Mouse (Mus musculus): ENCODE measurements around the gene Rcan2.
A peak's percentile ranks its signal among the peaks of the same experiment; 100 is the strongest.

The Rcan2 gene

DNA sequence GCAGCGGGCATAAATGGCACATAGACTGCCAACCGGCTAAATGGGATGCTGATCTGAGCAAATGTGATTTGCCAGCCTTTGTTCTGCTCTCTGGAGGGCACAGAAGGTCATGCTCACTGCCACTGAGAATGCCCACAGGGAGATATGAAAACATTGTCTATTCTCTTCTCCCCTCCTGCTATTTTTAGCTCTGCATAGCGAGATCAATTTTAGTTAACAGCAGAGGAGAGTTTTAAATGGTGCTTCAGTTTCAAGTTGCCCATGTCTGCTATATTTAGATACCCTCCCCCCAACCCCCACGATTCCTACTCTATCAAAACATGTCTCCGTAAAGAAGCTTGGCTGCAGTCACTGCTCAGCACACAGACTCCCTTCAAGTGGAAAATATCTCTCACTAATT lies 225.2 kb downstream of the Rcan2 start:
- no peak for DNase-seq

DNA sequence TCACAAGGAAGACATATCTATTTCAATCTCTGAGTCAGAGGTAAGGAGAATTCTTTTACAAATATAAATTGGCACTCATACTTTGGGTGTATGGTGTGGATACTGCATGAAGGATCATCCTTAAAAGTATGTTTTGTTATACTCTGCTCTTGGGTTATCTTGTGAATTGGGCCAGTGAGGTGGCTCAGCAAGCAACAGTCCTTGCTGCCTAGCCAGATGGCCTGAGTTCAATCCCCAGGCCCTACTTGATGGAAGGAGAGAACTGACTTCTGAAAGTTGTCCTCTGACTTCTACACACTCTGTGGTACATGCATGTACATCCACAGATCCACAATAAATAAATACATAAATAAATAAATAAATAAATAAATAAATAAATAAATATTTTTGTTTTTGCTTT lies 225.6 kb downstream of the Rcan2 start:
- no peak for DNase-seq

DNA sequence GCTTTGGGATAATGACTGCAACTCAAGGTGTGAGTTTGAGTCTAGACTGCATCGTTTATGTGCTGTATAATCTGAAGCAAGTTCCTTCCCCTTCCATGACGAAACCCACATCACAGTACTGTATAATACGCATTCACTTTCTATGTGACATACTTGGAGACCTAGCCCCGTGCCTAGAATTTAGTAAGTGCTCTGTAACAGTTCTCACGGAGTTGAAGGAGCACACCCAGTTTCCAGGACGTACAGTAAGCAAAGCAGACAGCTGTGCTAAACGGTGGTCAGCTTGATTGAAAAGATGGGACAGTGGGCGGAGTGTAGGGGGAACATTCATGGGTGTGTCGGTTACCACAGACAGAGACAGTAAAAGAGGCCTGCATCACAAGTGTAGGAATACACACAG lies 226.2 kb downstream of the Rcan2 start:
- DNase-seq = no peak

DNA sequence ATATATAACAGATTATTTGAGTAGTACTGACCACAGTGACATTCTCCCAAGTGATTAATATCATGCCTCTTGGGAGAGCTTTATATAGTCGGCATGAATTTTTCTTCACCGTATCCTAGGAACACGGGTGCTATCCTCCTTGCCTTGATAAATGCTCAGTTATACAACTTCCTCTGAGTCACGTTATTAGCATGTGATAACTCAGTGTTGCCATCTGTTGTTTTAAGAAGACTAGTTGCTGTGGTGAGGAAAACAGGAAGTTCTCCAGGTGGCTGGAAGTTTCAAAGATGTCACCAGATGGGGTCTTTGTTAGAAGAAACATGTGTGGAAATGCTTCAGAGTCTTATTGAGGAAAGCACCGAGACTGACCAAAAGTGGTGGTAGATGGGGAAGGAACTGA lies 228.5 kb downstream of the Rcan2 start:
- no peak for DNase-seq

DNA sequence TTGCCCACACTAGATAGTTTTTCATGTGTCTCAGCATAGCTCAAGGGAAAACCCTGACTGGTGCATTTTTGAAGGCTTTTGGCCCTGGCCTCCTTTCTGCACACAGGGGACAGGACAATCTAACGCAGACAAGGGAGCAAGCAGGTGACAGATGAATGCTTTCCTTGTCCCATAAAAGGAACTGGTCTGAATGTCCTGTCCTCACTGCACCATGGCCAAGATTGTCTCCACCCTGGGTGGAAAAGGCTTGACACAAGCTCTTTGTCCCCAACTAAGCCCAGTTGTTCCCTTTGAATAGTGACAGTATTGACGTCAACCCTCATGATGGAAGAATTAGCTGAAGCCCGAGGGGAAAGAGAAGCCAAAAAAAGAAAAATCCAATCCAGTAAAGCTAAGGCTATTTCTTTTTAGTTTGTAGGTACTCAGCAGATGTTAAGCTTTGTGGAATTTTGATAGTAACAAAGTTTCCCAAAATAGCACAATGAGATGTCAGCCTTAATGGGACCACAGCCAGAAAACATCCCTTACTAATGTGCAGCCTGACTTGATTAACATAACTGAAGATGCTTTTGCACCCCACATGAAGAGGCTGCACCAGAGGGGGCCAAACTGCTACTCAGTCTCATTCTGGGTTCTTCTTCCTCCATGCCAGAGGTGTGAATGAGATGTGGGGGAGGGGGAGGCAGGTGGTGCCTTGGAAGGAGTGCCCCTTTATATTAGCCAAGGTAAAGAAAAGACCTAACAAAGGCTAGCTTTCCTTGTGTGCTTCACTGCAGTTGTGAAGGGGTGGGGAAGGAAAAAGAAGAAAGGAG lies 229.8 kb downstream of the Rcan2 start:
- no peak for DNase-seq

DNA sequence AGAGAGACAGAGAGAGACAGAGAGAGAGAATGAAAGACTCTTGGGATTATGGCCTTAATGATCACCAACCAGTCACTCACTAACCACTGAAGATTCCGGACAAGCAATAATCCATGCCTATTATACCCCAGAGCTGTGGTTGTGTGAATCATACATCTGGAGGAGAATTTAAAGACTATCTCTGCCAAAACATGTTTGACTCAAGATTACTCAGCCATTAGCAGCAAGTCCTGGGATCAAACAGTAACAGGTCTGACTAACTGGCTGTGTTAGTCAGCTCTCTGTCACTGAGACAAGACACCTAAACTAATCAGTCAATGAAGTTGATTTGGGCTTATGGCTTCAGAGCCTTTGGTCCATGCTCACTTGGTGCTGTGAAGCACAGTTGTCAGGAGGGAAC lies 233.9 kb downstream of the Rcan2 start:
- DNase-seq = no peak

DNA sequence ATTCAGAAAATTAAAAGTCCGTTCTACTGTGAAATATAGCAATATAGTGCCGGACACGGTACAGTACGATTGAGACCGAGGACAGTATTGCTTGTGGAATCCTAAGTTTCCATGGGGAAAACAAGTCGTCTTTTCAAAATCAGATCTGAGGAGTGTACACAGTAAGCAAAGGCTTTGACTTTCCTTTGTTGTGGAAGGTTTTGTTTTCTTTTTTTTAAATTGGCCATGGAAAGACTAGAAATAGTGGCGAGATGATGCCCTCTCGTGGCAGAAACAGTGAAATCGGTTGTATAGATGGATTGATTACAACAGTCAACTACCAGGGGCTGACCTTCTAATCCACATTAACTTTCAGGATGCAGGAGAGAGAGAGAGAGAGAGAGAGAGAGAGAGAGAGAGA lies 237.5 kb downstream of the Rcan2 start:
- DNase-seq = no peak

DNA sequence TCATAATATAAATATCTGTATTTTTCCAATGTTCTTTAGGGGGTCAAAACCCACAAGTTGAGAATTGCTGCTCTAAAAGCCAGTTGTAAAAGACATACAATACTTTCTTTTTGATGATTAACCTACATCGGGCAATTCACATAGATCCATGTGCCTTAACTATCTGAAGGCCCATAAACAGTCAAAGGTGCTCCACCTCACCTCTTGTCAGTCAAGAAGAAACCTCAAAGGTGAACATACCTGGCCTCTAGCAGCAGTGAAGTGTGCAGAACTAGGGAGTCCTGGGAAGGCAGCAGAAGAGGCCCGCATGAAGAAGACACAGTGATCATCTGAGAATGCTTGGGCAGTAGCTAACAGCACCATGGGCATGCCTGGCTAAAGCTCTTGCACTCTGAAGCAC lies 239.3 kb downstream of the Rcan2 start:
- no peak for DNase-seq

DNA sequence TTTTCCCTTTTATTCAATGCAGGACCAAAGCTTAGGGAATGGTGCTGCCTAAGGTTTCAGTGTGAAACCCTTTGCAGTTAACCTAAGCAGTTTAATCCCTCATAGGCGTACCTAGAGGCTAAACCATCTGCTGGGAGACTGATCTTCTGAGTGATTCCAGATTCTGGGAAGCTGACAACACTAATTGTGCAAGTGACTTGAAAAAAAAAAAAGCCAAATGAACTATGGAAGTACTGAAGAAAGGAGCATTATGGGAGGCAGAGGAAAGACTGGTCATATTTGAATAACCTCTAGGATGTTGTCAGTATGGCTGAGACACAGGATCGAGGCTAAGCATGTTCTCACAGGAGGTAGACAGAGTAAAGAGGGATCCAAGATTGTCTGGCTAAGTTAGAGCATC lies 241.2 kb downstream of the Rcan2 start:
- no peak for DNase-seq

DNA sequence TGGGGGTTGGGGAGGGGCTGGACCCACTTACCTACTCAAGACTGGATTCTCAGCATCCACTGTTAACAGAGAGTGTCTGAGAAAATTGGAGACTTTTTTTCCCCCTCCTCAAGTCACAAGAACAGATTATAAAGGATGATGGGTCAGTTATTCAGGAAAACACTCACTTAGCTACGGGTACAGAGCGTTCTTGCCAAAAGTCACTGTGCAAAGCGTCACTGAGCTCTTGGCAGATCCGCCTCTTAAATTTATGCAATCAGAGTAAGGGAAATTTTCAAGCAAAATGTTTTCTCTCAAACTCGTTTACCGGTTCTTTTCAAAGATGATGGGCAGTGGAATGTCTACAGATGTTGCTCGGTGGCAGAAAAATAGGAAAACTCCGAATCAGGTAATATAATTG lies 241.7 kb downstream of the Rcan2 start:
- DNase-seq = no peak

DNA sequence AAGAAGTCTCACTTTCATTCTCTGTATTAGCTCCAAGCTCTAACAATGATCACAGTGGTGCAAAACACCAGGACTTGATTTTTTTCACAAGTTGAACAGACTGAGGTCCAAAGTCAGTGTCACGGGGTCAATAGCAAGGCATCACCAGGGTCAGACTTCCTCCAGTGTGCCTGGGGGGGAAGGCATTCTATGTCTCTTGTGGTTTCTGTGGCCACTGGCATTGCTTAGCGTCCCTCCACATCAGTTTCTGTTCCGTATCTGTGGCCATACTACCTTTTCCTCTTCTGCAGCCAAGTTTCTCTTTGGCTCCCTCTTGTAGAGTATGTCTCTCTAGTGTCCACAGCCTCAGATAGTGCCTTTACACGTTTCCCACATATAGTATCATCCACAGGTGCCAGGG lies 252.3 kb downstream of the Rcan2 start:
- no peak for DNase-seq

DNA sequence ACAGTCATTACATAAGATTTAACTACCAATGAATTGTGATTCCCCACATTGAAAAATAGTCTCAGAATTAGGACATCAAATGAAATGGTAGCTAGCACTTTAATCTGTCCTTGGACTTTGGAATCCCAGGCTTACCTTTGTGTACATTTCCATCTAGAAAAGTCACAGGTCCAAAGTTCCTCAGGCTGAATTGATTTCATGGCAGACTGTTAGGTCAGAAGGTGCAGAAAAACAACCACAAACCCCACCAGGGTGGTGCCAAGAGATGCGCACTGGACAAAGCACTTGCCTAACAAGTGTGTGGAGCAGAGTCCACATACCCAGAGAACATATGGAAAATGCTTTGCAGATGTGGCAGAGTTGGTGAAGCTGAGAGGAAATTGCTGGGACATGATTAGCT lies 256.0 kb downstream of the Rcan2 start:
- no peak for DNase-seq

DNA sequence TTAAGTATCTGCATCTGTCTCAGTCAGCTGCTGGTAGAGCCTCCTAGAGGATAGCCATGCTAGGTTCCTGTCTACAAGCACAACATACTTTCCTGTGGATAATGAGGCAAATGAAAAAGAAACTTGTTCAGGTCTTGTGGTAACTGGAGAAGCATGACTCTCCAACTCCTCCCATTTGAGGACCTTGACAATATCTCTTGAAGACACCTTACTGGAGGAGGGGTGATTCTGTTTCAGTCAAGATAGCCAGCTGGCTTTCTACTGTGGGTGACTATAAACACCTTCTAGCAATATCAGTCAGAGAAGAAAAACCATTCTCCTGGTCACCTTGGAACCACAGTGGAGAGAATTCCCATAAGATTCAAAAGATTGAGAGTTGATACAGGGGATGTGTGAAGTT lies 257.0 kb downstream of the Rcan2 start:
- no peak for DNase-seq

DNA sequence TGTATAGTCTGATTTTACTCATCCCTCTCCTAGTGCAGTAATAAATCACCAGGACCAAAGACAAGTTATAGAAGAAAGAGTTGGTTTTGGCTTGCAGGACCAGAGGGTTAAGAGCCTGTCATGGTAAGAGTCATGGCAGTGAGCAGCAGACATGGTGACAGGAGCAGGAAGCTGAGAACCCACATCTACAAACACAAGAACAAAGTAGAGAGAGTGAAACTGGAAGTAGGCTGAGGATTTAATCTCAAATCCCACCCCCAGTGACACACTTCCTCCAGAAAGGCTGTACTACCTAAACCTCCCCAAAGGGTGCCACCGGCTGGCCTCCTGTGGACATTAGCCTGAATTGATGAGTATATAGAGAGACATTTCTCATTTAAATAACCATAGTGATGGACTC lies 259.6 kb downstream of the Rcan2 start:
- DNase-seq = no peak

DNA sequence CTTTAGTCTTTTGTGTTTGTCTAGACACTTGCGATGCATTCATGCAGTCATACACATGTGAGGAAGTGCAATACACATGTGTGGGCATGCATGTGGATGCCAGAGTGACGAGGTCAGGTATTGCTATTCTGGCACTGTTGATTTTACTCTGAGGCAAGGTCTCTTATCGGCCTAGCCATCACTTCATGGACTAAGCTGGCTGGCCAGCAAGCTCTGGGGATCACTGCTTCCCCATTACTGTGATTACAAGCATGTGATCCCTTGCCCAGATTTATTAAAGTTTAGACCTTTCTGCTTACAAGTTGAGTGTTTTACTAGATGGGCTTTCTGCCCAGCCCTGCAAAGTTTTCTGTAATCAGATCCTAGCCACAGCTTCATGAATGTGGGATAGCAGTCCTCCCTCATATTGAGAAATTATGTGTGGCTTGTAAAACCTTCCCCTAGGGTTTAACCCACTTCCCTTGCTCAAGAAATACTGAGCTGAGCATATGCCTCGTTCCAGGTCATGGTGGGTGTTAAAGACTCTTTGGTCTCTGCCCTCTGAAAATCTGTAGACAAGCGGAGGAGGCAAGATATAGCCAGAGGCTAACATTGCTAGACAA lies 260.2 kb downstream of the Rcan2 start:
- DNase-seq = no peak

DNA sequence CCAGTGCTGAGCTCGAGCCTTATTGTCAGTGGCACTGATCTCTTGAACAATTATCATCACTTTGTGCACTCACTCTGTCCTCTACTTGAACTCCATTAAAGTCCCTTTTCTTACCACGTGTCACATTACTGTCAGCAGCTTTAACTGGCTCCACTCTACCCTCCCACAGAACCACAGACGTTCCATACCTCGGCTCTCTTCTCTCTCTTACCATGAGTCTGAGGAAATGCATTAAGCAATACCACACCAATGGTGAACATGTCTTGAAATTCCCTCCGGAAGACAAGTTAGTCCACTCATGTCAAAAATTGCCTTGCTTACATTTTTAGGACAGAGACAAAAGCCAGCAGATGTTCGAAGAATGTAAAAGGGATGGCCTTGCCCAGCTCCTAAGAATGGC lies 267.7 kb downstream of the Rcan2 start:
- no peak for DNase-seq

DNA sequence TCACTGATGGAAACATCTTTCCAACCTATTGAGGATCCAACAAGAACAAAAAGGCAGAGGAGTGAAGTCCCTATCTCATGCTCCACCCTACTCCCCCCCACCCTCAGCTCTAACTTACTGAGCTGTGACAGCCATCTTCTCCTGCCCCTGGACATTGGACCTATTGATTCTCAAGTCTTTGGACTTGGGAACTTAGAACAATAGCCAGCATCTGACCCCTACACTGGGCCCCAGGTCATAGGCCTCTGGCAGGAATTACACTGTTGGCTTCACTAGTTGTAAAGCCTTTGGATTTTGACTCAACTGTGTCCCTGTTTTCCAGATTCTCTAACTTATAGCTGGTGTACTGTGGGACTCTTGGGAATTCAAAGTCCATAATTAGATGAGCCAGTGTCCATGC lies 270.5 kb downstream of the Rcan2 start:
- no peak for DNase-seq

DNA sequence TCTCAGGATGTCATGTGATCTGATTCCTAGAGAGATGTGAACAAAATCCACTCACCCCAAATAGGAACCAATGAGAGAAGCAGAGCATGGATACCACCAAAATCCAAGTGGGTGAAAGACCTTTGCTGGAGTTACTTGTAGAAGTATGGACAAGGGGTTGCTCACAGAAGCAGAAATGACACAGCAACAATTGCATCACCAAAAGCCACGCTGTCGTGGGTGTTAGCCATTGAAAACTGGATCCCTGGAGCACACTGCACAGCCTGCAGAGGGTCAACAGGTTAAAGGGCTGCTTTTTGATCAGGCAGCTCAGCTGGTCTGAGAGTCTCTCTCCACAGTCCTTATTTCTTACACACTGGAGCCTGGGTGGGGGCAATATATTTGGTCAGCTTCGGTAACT lies 274.4 kb downstream of the Rcan2 start:
- DNase-seq = no peak

DNA sequence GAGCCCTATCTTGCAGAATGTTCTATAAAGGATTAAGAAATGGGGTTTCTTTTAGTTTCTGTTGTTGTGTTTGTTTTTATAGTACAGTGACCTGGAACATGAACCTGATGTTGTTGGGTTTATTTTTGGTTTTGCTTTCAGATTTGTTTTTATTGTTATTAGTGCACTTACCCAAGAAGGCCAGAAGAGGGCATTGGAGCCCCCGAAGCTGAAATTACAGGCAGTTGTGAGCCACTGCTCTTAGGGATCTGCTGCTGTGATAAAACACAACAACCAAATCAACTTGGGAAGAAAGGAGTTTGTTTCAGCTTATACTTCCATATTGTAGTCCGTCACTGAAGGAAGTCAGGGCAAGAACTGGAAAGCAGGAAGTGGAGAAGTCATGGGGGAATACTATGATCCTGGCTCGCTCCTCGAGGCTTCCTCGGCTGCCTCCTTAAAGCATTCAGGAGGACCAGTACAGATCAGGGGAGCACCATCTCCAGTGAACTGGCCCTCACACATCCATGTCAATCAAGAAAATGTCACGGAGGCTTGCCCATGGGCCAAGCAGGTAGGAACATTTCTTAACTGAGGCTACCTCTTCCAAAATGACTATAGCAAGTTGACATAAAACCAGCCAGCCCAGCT lies 275.0 kb downstream of the Rcan2 start:
- peak; percentile 16 for DNase-seq

DNA sequence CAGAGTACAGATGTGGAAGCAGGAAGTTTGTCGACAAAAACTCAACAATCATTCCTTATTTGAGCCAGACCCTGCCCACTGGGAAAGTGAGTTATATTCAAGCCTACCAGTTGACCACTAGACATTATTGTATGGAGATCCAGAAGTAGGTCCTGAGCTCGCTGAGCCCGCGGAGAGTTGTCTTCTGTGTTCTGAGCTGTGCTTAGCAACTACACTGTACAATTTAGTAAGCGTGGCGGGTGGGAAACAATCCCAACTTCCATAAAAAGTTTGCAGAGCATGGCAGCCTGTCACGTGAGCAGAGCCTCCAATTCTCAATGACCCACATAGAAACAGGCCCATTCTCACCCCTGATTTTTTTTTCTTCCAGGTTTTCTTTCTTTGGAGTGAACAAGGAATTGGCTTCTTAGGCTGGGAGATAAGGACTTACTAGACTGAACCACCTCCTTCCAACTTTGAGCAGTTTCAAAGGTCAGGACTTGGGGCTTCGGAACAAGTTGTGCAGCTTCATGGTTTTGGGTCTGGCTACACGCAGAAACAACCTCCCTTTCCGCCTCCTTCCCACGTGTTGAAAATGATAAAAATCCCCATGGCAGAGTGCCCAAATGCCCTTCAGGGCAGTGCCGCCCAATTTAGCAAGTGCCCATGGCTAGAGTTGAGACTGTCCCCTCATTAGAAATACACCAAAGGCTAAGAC lies 276.1 kb downstream of the Rcan2 start:
- DNase-seq = no peak

DNA sequence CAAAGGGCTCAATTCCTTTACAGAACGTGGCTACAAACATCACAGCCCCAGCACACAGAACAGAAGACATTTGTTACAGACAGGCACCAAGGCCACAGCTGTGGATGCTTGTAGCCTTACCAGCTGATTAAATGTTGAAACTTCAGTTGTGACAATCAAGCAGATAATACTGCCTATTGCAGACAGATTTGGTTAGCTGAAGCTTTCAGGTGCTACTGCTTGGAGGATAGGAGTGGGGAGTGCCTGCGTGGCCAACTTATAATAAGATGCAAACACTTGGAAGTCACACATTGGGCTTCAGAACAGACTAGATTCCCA lies 276.7 kb downstream of the Rcan2 start:
- no peak for DNase-seq

DNA sequence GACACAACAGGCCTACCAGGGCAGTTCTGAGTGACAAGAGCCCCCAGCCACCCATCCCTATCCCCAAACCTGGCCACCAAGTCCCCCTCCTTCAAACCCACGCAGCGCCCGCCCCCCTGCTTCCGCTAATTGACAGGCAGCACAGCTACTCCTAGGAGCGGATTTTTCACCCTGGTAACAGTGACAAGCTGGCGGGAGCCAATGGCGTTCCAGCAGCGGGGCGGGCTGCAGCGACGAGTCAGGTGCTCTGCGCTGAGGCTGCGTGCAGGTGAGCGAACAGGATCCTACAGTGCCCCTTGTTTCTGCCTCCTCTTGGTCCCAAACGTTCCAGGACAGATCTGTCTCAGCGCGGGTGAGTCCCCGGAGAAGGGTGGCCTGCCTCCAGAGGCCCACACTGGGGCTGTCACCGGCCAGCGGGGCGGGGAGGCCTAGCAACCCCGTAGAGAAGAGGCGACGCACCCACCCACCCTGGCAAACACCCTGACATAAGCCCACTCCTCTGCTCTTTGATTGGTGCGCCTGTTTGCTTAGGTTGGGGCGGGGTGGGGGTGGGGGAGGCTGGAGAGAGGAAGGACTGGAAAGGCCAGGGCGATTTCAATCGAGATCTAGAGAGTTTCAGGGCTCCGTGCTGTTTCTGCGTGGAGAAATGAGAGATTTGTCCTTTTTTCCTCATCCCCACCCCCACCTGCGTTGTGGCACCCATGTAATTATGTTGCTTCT lies 277.6 kb downstream of the Rcan2 start, which contains the start of gene Enpp5:
Enpp5 (plus strand) TSS at position 183 of the 720 bp plus-strand sequence.
- DNase-seq = peak; percentile 89

DNA sequence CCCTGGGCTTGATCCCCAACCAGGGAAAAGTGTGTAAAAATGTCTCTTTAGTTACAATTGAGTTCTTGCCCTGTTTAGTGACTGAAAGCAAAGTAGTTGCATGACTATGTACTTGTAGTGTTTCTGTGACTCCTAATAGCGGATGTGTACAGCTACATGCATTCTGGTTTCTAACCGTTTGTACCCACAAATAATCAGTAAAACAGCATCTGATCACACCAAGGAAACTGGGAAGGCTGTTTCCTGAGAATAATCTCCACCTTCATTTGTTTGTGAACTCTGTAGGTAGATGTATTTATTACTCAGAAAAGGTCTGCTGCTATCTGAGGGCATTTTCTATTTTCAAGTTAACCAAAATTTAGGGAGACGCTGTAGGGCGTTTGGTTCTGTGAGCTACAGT lies 282.0 kb downstream of the Rcan2 start:
- no peak for DNase-seq
